Mouse (Mus musculus) CH12.LX (cell line): Measurements from ENCODE around the gene Nfkb2. TPM values are rescaled to one million over a fixed set of nuclear protein-coding genes. Genes with fewer than 3 reads are reported as not detected.

Experiments
- DNase-seq: peaks from one replicate; pipeline ENCODE4 v3.0.0-alpha.2; 2013; ENCODE audit errors: extremely low read depth
- H3K27ac ChIP-seq: 2 replicates; pipeline ENCODE4 v1.5.1; 2012; ENCODE audit warnings: low read depth, mild to moderate bottlenecking, control low read depth, moderate library complexity; ENCODE audit not compliant: insufficient read depth
- H3K27me3 ChIP-seq: replicated peaks from 2 replicates; pipeline ENCODE3; 2012; ENCODE audit warnings: inconsistent platforms
- H3K36me3 ChIP-seq, 2 experiments: replicated peaks in 1 of 2; 2 replicates each; pipeline versions ENCODE3 to v1.6.1; 2012; ENCODE audit warnings: inconsistent platforms in 1 of 2, low read length in 1 of 2, mild to moderate bottlenecking in 1 of 2, mixed read lengths in 1 of 2, moderate library complexity in 1 of 2; ENCODE audit not compliant: control insufficient read depth in 1 of 2, insufficient read depth in 1 of 2
- H3K4me1 ChIP-seq, 2 experiments: 2 replicates each; pipeline ENCODE4 v1.6.1; 2012; ENCODE audit warnings: inconsistent platforms in 1 of 2, moderate library complexity in 1 of 2; ENCODE audit not compliant: insufficient read depth in 2 of 2, control insufficient read depth in 1 of 2
- H3K4me2 ChIP-seq: 2 replicates; pipeline ENCODE4 v1.6.1; 2012; ENCODE audit warnings: low read depth, mild to moderate bottlenecking, control low read depth; ENCODE audit not compliant: poor library complexity, insufficient read depth, severe bottlenecking
- H3K4me3 ChIP-seq, 3 experiments: fragments of 150-350 bp in 1 of 3; sonication (generic) in 1 of 3; replicated peaks in 1 of 3; 2 replicates each; pipeline versions ENCODE3 to v1.5.1; 2011 to 2012; ENCODE audit warnings: low read depth in 2 of 3, low read length in 2 of 3, mild to moderate bottlenecking in 2 of 3, moderate library complexity in 2 of 3, control low read depth in 1 of 3, improper control_type of control experiment in 1 of 3, inconsistent platforms in 1 of 3, mixed read lengths in 1 of 3; ENCODE audit not compliant: poor library complexity in 1 of 3
- H3K79me2 ChIP-seq: replicated peaks from 2 replicates; pipeline ENCODE4 v1.6.1; 2012; ENCODE audit warnings: mild to moderate bottlenecking, moderate library complexity; ENCODE audit not compliant: control insufficient read depth, poor library complexity, insufficient read depth, severe bottlenecking; ENCODE audit errors: extremely low read depth
- H3K9ac ChIP-seq: 2 replicates; pipeline ENCODE4 v1.6.1; 2012; ENCODE audit warnings: low read depth, mild to moderate bottlenecking, control low read depth, moderate library complexity; ENCODE audit not compliant: insufficient read depth
- H3K9me3 ChIP-seq: replicated peaks from 2 replicates; pipeline ENCODE3; 2012; ENCODE audit warnings: low read length, inconsistent platforms, mixed read lengths
- BHLHE40 ChIP-seq: IDR thresholded peaks from 2 replicates; pipeline ENCODE4 v1.6.1; 2011; ENCODE audit warnings: mild to moderate bottlenecking, low read depth, low read length, improper control_type of control experiment
- CHD2 ChIP-seq: IDR thresholded peaks from 2 replicates; pipeline ENCODE4 v1.6.1; 2011; ENCODE audit warnings: low read length, improper control_type of control experiment
- ELF1 ChIP-seq: IDR thresholded peaks from 2 replicates; pipeline ENCODE4 v1.6.1; 2014; ENCODE audit warnings: low read depth, mild to moderate bottlenecking, inconsistent platforms, low read length, improper control_type of control experiment
- EP300 ChIP-seq: IDR thresholded peaks from 2 replicates; pipeline ENCODE4 v1.6.1; 2011; ENCODE audit warnings: low read length, improper control_type of control experiment
- HCFC1 ChIP-seq: IDR thresholded peaks from 2 replicates; pipeline ENCODE4 v1.6.1; 2012; ENCODE audit warnings: low read depth, mild to moderate bottlenecking, inconsistent platforms, low read length, improper control_type of control experiment
- IRF4 ChIP-seq: IDR thresholded peaks from 2 replicates; pipeline ENCODE4 v1.6.1; 2014; ENCODE audit warnings: low read depth, mild to moderate bottlenecking, inconsistent platforms, low read length, improper control_type of control experiment
- JUND ChIP-seq: conservative IDR thresholded peaks from 2 replicates; pipeline ENCODE4 v1.6.1; 2011; ENCODE audit warnings: low read depth, low read length, improper control_type of control experiment
- KAT2A ChIP-seq: IDR thresholded peaks from 2 replicates; pipeline ENCODE4 v1.6.1; 2012; ENCODE audit warnings: low read length, improper control_type of control experiment, inconsistent platforms; ENCODE audit not compliant: insufficient replicate concordance
- MAFK ChIP-seq: IDR thresholded peaks from 2 replicates; pipeline ENCODE4 v1.6.1; 2011; ENCODE audit warnings: low read length, improper control_type of control experiment; ENCODE audit not compliant: insufficient replicate concordance
- MAX ChIP-seq: IDR thresholded peaks from 2 replicates; pipeline ENCODE4 v1.6.1; 2011; ENCODE audit warnings: low read length, improper control_type of control experiment
- MAZ ChIP-seq: IDR thresholded peaks from 2 replicates; pipeline ENCODE4 v1.6.1; 2012; ENCODE audit warnings: low read depth, mild to moderate bottlenecking, inconsistent platforms, low read length, improper control_type of control experiment, moderate library complexity
- MEF2A ChIP-seq: IDR thresholded peaks from 2 replicates; pipeline ENCODE4 v1.6.1; 2014; ENCODE audit warnings: low read depth, mild to moderate bottlenecking, inconsistent platforms, low read length, improper control_type of control experiment, borderline replicate concordance
- MYC ChIP-seq: IDR thresholded peaks from 2 replicates; pipeline ENCODE4 v1.6.1; 2011; ENCODE audit warnings: low read depth, mild to moderate bottlenecking, improper control_type of control experiment, low read length
- NELFE ChIP-seq: IDR thresholded peaks from 2 replicates; pipeline ENCODE4 v1.6.1; 2011; ENCODE audit warnings: low read depth, low read length, improper control_type of control experiment
- NRF1 ChIP-seq: IDR thresholded peaks from 2 replicates; pipeline ENCODE4 v1.6.1; 2014; ENCODE audit warnings: low read depth, mild to moderate bottlenecking, inconsistent platforms, low read length, improper control_type of control experiment, moderate library complexity
- PAX5 ChIP-seq: IDR thresholded peaks from 2 replicates; pipeline ENCODE4 v1.6.1; 2012; ENCODE audit warnings: low read length, inconsistent platforms, mixed read lengths
- POLR2A ChIP-seq: IDR thresholded peaks from 2 replicates; pipeline ENCODE4 v1.6.1; 2011; ENCODE audit warnings: low read depth, mild to moderate bottlenecking, improper control_type of control experiment, low read length
- RAD21 ChIP-seq: IDR thresholded peaks from 2 replicates; pipeline ENCODE4 v1.6.1; 2011; ENCODE audit warnings: low read depth, mild to moderate bottlenecking, low read length, improper control_type of control experiment, moderate library complexity
- TBP ChIP-seq: conservative IDR thresholded peaks from 2 replicates; pipeline ENCODE4 v1.6.1; 2011; ENCODE audit warnings: low read depth, low read length, improper control_type of control experiment
- TCF12 ChIP-seq: IDR thresholded peaks from 2 replicates; pipeline ENCODE4 v1.6.1; 2014; ENCODE audit warnings: low read depth, mild to moderate bottlenecking, inconsistent platforms, low read length, improper control_type of control experiment
- USF1 ChIP-seq: IDR thresholded peaks from 2 replicates; pipeline ENCODE4 v1.6.1; 2014; ENCODE audit warnings: low read depth, mild to moderate bottlenecking, inconsistent platforms, low read length, improper control_type of control experiment
- USF2 ChIP-seq: conservative IDR thresholded peaks from 2 replicates; pipeline ENCODE4 v1.6.1; 2011; ENCODE audit warnings: low read depth, low read length, improper control_type of control experiment
- ZMIZ1 ChIP-seq: IDR thresholded peaks from 2 replicates; pipeline ENCODE4 v1.6.1; 2012; ENCODE audit warnings: low read depth, mild to moderate bottlenecking, inconsistent platforms, low read length, improper control_type of control experiment
- dilution Hi-C: fragments of 300-500 bp; cut with MboI; formaldehyde crosslinking; loops from 2 replicates; pipeline ENCODE4 v1.14.3; 2020; ENCODE audit warnings: low sequenced_read_pairs; ENCODE audit not compliant: extremely low pct_unique_long_range_greater_than_20kb, extremely low pct_ligation_motif_present
- in situ Hi-C: fragments of 300-500 bp; cut with MboI; formaldehyde crosslinking; loops from 3 replicates; pipeline ENCODE4 v1.14.3; 2019; ENCODE audit warnings: low sequenced_read_pairs, low pct_ligation_motif_present, low pct_unique_long_range_greater_than_20kb, mixed read lengths
- polyA plus RNA-seq: library from polyadenylated mRNA; unstranded; fragments of >175 nt; gene quantifications from 2 replicates; pipeline ENCODE4 v1.2.1, GENCODE M21; 2012; ENCODE audit warnings: low read depth; ENCODE audit not compliant: insufficient read length
- total RNA-seq, 2 experiments: library from RNA; depleted of rRNA; stranded (reverse); fragments of 300-350 nt in 1 of 2; fragments of >200 nt in 1 of 2; gene quantifications; 2 replicates each; pipeline ENCODE4 v1.2.3; 2012 to 2014

Nfkb2 gene
- total and polyA plus RNA-seq, 3 experiments: 44.3 to 71.7 (median 64.8) TPM

- peak; percentile 91 for DNase-seq
- no peaks in the 10 kb centered on the region for H3K9me3 ChIP-seq
- H3K4me3 ChIP-seq: peak overlapping the region; percentile 49 to 63 (median 60)
- H3K36me3 ChIP-seq: peaks cover 0 to 11% of the 10 kb centered on the region in 2 experiments
- in situ Hi-C loops: loop anchor here (5.0 kb wide), 1 partner anchor 36 kb away; no protein-coding TSS in a partner anchor
- peak overlapping the region; percentile 69 for H3K9ac ChIP-seq
- peaks cover 3 to 19% of the 10 kb centered on the region in 2 experiments; a peak in 3 of 4 replicates for H3K4me1 ChIP-seq
- peak overlapping the region; percentile 85 for H3K4me2 ChIP-seq
- dilution Hi-C loops: no loop called here
- H3K27ac ChIP-seq: no peak overlapping the region
- H3K79me2 ChIP-seq: no peaks in the 10 kb centered on the region
- TF ChIP-seq BHLHE40: peak; percentile 85
- peak; percentile 96 for TF ChIP-seq HCFC1
- TF ChIP-seq ZMIZ1: peak; percentile 71; the same call in 1 of the 2 replicates
- peak; percentile 29; the same call in 1 of the 2 replicates for TF ChIP-seq MEF2A
- peak; percentile 93 for TF ChIP-seq NRF1
- TF ChIP-seq CHD2: peak; percentile 95
- TF ChIP-seq MYC: peak; percentile 28; the same call in 1 of the 2 replicates
- no peak for TF ChIP-seq MAFK
- TF ChIP-seq USF2: peak; percentile 72
- no peak for TF ChIP-seq EP300
- 0 out of 2 replicates have a peak, but pooled peaks have one; percentile 48 for TF ChIP-seq TBP
- TF ChIP-seq MAX: peak; percentile 46; the same call in 1 of the 2 replicates
- TF ChIP-seq USF1: peak; percentile 89
- peak; percentile 77; the same call in 1 of the 2 replicates for TF ChIP-seq KAT2A
- TF ChIP-seq ELF1: peak; percentile 70
- peak; percentile 71 for TF ChIP-seq TCF12
- peak; percentile 66; the same call in 1 of the 2 replicates for TF ChIP-seq MAZ
- TF ChIP-seq PAX5: no peak
- TF ChIP-seq RAD21: no peak
- TF ChIP-seq IRF4: peak; percentile 39; the same call in 1 of the 2 replicates
- peak; percentile 80 for TF ChIP-seq NELFE
- peak; percentile 75 for TF ChIP-seq POLR2A
- TF ChIP-seq JUND: no peak
- no peaks in the 10 kb centered on the region for H3K27me3 ChIP-seq
Measured at GRCm38 (mm10) chr19:46356701-46357138, 52.6 kb downstream of the Nfkb2 start.
